Mouse (Mus musculus) C2C12 (cell line): ENCODE data around the gene Capn2. TPM values are rescaled to one million over a fixed set of nuclear protein-coding genes. Genes with fewer than 3 reads are reported as not detected.

Experiments
- H3K27me3 ChIP-seq: one replicate; pipeline ENCODE4 v1.6.1; 2011; ENCODE audit not compliant: control insufficient read depth, insufficient read depth, insufficient read length
- H3K36me3 ChIP-seq: one replicate; pipeline ENCODE4 v1.6.1; 2011; ENCODE audit not compliant: control insufficient read depth, insufficient read depth
- H3K4me3 ChIP-seq: one replicate; pipeline ENCODE4 v1.5.1; 2011; ENCODE audit warnings: mild to moderate bottlenecking, control low read depth; ENCODE audit not compliant: poor library complexity, insufficient read depth, severe bottlenecking
- H3K79me2 ChIP-seq: one replicate; pipeline ENCODE4 v1.6.1; 2011; ENCODE audit not compliant: control insufficient read depth, insufficient read depth
- H3K79me3 ChIP-seq: one replicate; pipeline ENCODE4 v1.6.1; 2011; ENCODE audit warnings: low read depth, control low read depth
- H3ac ChIP-seq: one replicate; pipeline ENCODE3; 2011; ENCODE audit warnings: low read depth; ENCODE audit not compliant: control insufficient read depth, insufficient read length
- CEBPB ChIP-seq: IDR thresholded peaks from one replicate; pipeline ENCODE4 v1.6.1; 2011; ENCODE audit warnings: low read depth, mild to moderate bottlenecking, control low read depth, moderate library complexity
- CTCF ChIP-seq: IDR thresholded peaks from one replicate; pipeline ENCODE4 v1.5.1; 2011; ENCODE audit not compliant: control insufficient read depth, insufficient read depth, insufficient read length
- FOSL1 ChIP-seq: IDR thresholded peaks from one replicate; pipeline ENCODE4 v1.8.0; 2011; ENCODE audit warnings: mild to moderate bottlenecking, low read length; ENCODE audit not compliant: poor library complexity, insufficient read depth, severe bottlenecking
- MAX ChIP-seq: IDR thresholded peaks from one replicate; pipeline ENCODE4 v1.6.1; 2011; ENCODE audit warnings: mild to moderate bottlenecking, control low read depth
- MYOD1 ChIP-seq: IDR thresholded peaks from one replicate; pipeline ENCODE4 v1.6.1; 2011; ENCODE audit warnings: low read depth; ENCODE audit not compliant: control insufficient read depth, insufficient read length
- MYOG ChIP-seq: IDR thresholded peaks from one replicate; pipeline ENCODE4 v1.6.1; 2011; ENCODE audit not compliant: control insufficient read depth, insufficient read length; ENCODE audit errors: extremely low read depth
- USF1 ChIP-seq: IDR thresholded peaks from one replicate; pipeline ENCODE4 v1.6.1; 2011; ENCODE audit warnings: low read depth, mild to moderate bottlenecking, control low read depth, moderate library complexity
- polyA plus RNA-seq: library from polyadenylated mRNA; unstranded; fragments of >200 nt; fragmentation: generic; extraction: Trizol; gene quantifications from one replicate; pipeline ENCODE4 v1.2.1, GENCODE M21; 2012; ENCODE audit warnings: missing spikeins

Gene Capn2
- polyA plus RNA-seq, 1 experiment = 171 TPM

DNA sequence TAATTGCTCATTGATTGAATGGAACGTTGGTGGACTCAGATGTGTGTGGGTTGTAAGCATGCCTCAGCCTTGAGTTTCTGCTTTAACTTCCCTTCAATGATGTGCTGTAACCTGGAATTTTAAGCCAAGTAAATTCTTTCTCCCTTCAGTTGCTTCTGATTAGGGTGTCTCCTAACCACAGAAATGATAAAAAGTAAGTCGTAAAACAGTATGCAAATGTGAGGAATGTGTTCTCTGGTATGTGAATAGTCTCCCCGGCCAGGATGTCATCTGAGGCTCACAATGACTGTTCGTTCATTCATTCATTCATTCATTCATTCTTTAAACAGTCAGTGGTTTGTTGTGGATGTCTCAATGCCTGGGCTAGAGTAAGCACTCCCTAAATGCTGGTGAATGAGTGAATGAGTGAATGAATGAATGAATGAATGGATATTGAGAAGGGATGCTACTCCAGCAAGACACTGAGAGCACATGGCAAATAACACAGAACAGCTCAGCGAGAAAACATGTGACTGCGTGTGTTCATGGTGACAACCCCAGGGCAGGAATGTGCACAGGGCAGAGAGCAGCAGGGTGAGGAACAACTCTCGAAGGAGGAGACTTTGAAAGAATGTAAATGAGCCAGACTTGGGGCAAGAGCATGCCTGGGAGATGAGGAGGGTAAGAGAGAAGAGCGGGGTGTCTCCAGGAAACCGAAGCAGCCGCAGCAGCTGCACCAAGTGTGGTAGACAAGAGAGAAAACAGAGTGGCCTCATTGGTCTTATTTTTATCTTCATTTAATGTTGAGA, 2.4 kb downstream of the Capn2 start:
- H3K27me3 ChIP-seq = no peaks in the 10 kb centered on the region
- H3K36me3 ChIP-seq = peaks cover 43% of the 10 kb centered on the region
- H3ac ChIP-seq = peak overlapping the region; percentile 28
- peak overlapping the region; percentile 88 for H3K4me3 ChIP-seq
- H3K79me3 ChIP-seq = peaks cover 63% of the 10 kb centered on the region
- peaks cover 85% of the 10 kb centered on the region for H3K79me2 ChIP-seq
- TF ChIP-seq USF1 (peak; percentile 38), FOSL1 (no peak), MYOD1 (peak; percentile 57), MYOG (no peak), MAX (peak; percentile 96), CTCF (no peak), CEBPB (no peak)

DNA sequence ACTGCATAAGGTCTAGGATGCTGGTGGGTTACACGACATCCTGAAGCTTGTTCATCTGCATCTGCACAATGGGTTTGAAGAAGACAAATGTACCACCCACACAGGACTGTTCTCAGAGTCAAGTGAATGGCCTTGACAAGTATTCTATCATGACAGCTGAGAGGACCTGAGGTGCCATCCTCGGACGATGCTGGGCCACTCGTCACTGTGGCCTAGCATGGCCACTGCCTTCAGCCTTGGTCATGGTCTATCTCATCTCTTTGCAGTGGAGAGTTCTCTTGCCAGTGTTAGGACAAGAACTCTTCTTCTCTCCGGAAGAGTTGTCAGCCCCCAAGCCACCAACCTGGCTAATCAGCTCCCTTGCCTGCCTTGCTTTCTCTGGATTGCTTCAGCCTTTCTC, 3.7 kb downstream of the Capn2 start:
- no peak for TF ChIP-seq FOSL1
- no peak for TF ChIP-seq MYOG
- TF ChIP-seq CTCF = no peak
- Histone ChIP-seq H3ac (no peak overlapping the region), H3K4me3 (no peak overlapping the region), H3K27me3 (no peaks in the 10 kb centered on the region), H3K79me2 (peaks cover 93% of the 10 kb centered on the region), H3K36me3 (peaks cover 56% of the 10 kb centered on the region), H3K79me3 (peaks cover 75% of the 10 kb centered on the region)

DNA sequence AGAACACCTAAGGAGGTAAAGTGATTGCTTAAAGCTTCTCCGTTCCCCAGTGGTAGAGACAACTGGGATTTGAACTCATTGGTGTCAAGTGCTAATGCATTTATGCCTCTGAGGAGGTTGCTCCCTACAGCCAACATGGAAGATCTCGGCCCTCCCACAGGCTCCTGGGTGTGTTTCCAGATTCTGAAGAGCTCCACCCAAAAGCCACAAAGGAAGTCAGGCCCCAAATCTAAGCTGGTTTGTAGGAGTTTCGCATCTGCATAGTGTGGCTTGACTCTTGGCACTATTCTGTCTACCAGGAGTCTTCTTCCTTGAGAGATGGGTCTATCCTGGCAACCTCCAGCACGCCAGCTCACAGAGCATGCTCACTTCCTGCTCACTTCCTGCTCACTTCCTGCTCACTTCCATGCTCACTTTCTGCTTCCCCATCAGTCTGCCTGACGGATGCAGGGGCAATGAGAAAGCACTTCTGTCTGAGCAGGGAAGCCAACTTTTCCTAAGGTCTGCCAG, 4.5 kb downstream of the Capn2 start:
- peaks cover 90% of the 10 kb centered on the region for H3K79me2 ChIP-seq
- TF ChIP-seq MAX (no peak), USF1 (no peak), MYOD1 (no peak), FOSL1 (no peak), CTCF (no peak), MYOG (no peak), CEBPB (no peak)
- H3K4me3 ChIP-seq = no peak overlapping the region
- H3ac ChIP-seq = no peak overlapping the region
- H3K36me3 ChIP-seq = peaks cover 59% of the 10 kb centered on the region
- peaks cover 78% of the 10 kb centered on the region for H3K79me3 ChIP-seq
- H3K27me3 ChIP-seq = no peaks in the 10 kb centered on the region

- no peak for TF ChIP-seq MYOG
- TF ChIP-seq MYOD1 = no peak
- no peak for TF ChIP-seq MAX
- no peak for TF ChIP-seq CTCF
- no peak for TF ChIP-seq FOSL1
- no peak for TF ChIP-seq USF1
- TF ChIP-seq CEBPB = no peak
Measured at GRCm38 (mm10) chr1:182511778-182512177, 5.6 kb downstream of the Capn2 start.

GRCm38 (mm10) chr1:182511073-182511472, 6.3 kb downstream of the Capn2 start:
- Histone ChIP-seq H3K27me3 (no peaks in the 10 kb centered on the region), H3K79me2 (peaks cover 81% of the 10 kb centered on the region), H3K4me3 (no peak overlapping the region), H3K79me3 (peaks cover 76% of the 10 kb centered on the region), H3ac (no peak overlapping the region), H3K36me3 (peaks cover 64% of the 10 kb centered on the region)
- TF ChIP-seq USF1 (no peak), CEBPB (no peak), CTCF (no peak), MAX (no peak), FOSL1 (no peak), MYOG (no peak), MYOD1 (no peak)

More at GRCm38 (mm10) chr1:182511778-182512177, 5.6 kb downstream of the Capn2 start:
- peaks cover 84% of the 10 kb centered on the region for H3K79me2 ChIP-seq
- peaks cover 77% of the 10 kb centered on the region for H3K79me3 ChIP-seq
- no peak overlapping the region for H3K4me3 ChIP-seq
- H3K27me3 ChIP-seq = no peaks in the 10 kb centered on the region
- peak overlapping the region; percentile 9 for H3ac ChIP-seq
- H3K36me3 ChIP-seq = peaks cover 64% of the 10 kb centered on the region

GRCm38 (mm10) chr1:182509110-182509797, 8.2 kb downstream of the Capn2 start:
- Histone ChIP-seq H3K27me3 (no peaks in the 10 kb centered on the region), H3ac (no peak overlapping the region), H3K79me2 (peaks cover 81% of the 10 kb centered on the region), H3K79me3 (peaks cover 71% of the 10 kb centered on the region), H3K36me3 (peaks cover 72% of the 10 kb centered on the region), H3K4me3 (no peak overlapping the region)
- no peak for TF ChIP-seq FOSL1
- TF ChIP-seq MYOG = no peak
- TF ChIP-seq CTCF = no peak
- TF ChIP-seq MYOD1 = no peak
- no peak for TF ChIP-seq MAX
- no peak for TF ChIP-seq USF1
- TF ChIP-seq CEBPB = no peak
